Mouse (Mus musculus): Measurements from ENCODE around the gene Etv5. TPM values are rescaled to one million over a fixed set of nuclear protein-coding genes. Genes with fewer than 3 reads are reported as not detected.

Etv5 gene
- total RNA-seq, 2 experiments from 2014 or later: 0.96 to 2.2 TPM

DNA sequence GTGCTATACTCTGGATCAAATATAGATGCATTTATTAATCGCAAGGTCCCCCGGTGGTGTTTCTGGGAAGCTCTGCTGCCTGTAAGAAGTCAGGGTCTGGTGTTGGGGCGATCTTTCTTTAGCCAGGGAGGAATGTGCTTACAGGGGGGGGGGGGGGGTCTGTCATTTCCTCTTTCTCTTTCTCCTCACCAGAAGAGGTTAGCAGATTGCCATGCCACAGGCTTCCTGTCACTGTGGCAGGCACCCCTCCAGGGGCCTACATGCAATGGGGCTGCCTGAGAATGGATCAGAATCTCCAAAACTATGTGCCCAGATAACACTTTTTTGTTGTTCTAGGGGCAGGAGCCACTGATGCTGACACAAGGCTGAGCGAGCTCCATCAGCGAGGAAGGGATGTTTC, 89.7 kb downstream of the Etv5 start:
- peak; percentile 64 for ATAC-seq (ENCODE audit: poor library complexity, severe bottlenecking)

DNA sequence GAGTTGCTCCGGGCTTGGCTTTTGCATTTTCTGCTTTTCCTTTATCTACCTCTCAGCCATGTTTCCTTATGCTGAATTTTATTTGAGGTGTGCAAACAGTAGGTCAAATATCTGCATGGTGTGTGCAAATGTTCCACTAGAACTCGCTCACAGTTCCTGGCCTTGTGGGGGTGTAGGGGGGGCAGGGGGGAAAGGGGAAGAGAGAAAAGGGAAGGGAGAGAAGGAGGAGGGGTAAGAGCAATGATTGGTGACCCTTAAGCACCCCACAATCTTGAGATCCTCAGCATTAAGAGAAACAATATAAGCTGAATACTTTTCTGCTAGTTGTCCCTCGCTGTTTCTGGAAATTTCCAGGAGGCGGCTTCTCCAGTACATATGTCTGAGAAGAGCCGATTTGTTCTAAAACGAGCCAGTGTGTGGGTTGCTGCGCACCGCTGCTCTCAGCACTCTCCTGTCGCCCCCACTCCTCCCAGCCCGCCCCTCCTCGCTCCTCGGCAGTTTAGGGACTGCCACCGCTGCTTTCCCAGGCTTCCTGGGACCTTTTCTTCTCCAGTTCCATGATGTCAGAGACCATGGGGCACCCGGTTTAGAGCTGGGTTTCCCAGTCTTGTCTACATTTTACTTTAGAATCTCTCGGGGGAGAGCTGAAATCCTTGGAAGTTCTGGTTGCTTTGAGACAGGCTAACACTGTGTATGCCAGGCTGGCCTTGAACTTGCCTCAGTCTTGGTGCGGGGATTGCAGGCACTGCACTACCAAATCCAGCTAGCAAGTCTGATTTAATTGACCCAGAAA, 90.8 kb downstream of the Etv5 start:
- ATAC-seq (ENCODE audit: poor library complexity, severe bottlenecking): peak; percentile 54

DNA sequence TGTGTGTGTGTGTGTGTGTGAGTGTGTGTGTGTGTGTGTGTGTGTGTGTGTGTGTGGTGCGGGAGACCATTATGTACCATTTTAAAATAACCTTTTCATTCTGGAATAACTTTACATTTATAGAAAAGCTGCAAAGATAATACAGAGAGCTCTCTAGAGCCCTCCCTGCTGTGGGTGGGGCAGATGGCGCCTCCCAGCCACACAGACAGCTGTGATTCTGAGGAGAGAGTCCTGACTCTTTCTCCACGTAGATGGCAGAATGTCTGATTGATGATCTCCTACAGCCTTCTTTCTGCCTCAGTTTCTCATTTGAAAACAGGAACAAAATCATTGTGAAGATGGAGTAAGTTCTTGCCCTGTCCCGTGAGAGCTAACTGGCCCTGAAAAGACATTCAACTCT, 91.5 kb downstream of the Etv5 start:
- ATAC-seq (ENCODE audit: poor library complexity, severe bottlenecking): no peak

DNA sequence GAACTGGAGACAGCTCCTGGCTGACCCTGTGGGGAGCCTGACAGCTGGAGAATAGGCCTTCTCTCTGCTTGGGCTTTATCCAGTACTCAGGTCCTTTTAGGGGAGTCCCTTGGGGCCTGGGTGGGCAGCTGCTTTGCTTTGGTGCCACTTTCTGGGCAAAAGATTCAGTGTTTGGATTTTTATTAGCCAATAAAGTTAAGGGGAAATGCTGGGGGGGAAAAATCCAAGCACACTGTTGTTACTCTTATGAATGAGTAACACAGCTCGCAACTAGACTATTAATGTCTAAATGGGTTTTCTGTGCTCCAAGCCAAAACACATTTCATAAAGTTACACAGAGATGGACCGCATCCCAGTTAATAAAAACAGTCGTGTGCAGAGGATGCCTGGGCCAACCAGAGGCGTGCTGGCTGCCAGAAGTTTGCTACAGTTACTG, 98.3 kb downstream of the Etv5 start:
- no peak for ATAC-seq (ENCODE audit: poor library complexity, severe bottlenecking)

DNA sequence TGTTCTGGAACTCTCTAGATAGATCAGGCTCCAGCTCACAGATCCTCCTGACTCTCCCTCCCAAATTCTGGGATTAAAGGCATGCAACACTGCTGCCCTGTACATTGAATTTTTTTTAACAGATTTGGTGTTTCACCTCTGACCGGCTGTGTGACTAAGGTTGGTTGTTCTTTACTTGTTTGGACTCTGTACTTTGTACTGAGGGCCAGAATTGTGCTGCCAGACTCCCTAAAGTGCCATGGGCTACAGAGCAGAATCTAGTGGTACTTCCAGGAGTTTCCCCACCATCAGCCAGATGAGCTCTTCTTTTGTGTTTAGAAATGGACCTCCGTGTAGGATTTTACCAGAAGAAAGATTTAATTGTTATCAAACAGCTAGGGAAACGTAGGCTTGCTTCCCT, 103.7 kb downstream of the Etv5 start:
- ATAC-seq (ENCODE audit: poor library complexity, severe bottlenecking): no peak

Other genes starting within 250 kb of the Etv5 start
- 181 and 212 TPM in 2 replicates for gene Tra2b, start 173.7 kb downstream of the Etv5 start, total RNA-seq (2015)
- 310 and 361 TPM in 2 replicates for gene Tra2b, start 173.7 kb downstream of the Etv5 start, total RNA-seq (2017)
- gene Dgkg, start 217.5 kb upstream of the Etv5 start, total RNA-seq (2015): 35.0 and 35.3 TPM in 2 replicates
- 33.4 and 38.9 TPM in 2 replicates for gene Dgkg, start 217.5 kb upstream of the Etv5 start, total RNA-seq (2017)

Data from megakaryocyte, adult 5-6 weeks (primary cell).